Mouse (Mus musculus) thymus, adult 2 months (tissue): ENCODE measurements around the gene Prr15l. TPM values are rescaled to one million over a fixed set of nuclear protein-coding genes. Genes with fewer than 3 reads are reported as not detected.
A peak's percentile ranks its signal among the peaks of the same experiment; 100 is the strongest.

Experiments
- DNase-seq: peaks from one replicate; pipeline ENCODE4 v3.0.0; 2021
- H3K27ac ChIP-seq: fragments of 200-500 bp; 2 replicates; pipeline ENCODE4 v1.5.1; 2012; ENCODE audit warnings: low read length, control low read depth; ENCODE audit not compliant: control insufficient read depth, insufficient read depth
- H3K27me3 ChIP-seq: fragments of 200-500 bp; 2 replicates; pipeline ENCODE4 v1.6.1; 2012; ENCODE audit warnings: mild to moderate bottlenecking, low read length, moderate library complexity, mixed read lengths; ENCODE audit not compliant: control insufficient read depth, insufficient read depth
- H3K36me3 ChIP-seq: fragments of 200-500 bp; 2 replicates; pipeline ENCODE4 v1.6.1; 2012; ENCODE audit warnings: mild to moderate bottlenecking, low read length, moderate library complexity; ENCODE audit not compliant: control insufficient read depth, insufficient read depth
- H3K4me1 ChIP-seq: fragments of 200-500 bp; replicated peaks from 2 replicates; pipeline ENCODE4 v1.6.1; 2012; ENCODE audit warnings: low read length; ENCODE audit not compliant: control insufficient read depth, insufficient read depth
- H3K4me3 ChIP-seq: fragments of 200-500 bp; 2 replicates; pipeline ENCODE4 v1.5.1; 2012; ENCODE audit warnings: mild to moderate bottlenecking, low read length, control low read depth, moderate library complexity; ENCODE audit not compliant: control insufficient read depth, insufficient read depth
- CTCF ChIP-seq: fragments of 200-500 bp; IDR thresholded peaks from 2 replicates; pipeline ENCODE4 v1.5.1; 2012; ENCODE audit warnings: mild to moderate bottlenecking, control low read depth, low read length, moderate library complexity, borderline replicate concordance; ENCODE audit not compliant: control insufficient read depth, poor library complexity, insufficient read depth; ENCODE audit errors: extremely low read depth
- POLR2A ChIP-seq: fragments of 200-500 bp; IDR thresholded peaks from 2 replicates; pipeline ENCODE4 v1.6.1; 2012; ENCODE audit warnings: mild to moderate bottlenecking, low read length, control low read depth, moderate library complexity; ENCODE audit not compliant: control insufficient read depth, poor library complexity, insufficient read depth; ENCODE audit errors: extremely low read depth
- WGBS: fragments of 180-500 bp; shearing (Covaris S2); methylation state at CpG from one replicate; pipeline ENCODE4 v1.1.7; 2018; 5-methylcytosine and 5-hydroxymethylcytosine counted together
- polyA plus RNA-seq: library from polyadenylated mRNA; depleted of rRNA; stranded (reverse); fragments of >200 nt; gene quantifications from 2 replicates; pipeline ENCODE4 v1.2.3, GENCODE M21; 2012

The Prr15l gene
- polyA plus RNA-seq, 1 experiment = 1.3 TPM

DNA sequence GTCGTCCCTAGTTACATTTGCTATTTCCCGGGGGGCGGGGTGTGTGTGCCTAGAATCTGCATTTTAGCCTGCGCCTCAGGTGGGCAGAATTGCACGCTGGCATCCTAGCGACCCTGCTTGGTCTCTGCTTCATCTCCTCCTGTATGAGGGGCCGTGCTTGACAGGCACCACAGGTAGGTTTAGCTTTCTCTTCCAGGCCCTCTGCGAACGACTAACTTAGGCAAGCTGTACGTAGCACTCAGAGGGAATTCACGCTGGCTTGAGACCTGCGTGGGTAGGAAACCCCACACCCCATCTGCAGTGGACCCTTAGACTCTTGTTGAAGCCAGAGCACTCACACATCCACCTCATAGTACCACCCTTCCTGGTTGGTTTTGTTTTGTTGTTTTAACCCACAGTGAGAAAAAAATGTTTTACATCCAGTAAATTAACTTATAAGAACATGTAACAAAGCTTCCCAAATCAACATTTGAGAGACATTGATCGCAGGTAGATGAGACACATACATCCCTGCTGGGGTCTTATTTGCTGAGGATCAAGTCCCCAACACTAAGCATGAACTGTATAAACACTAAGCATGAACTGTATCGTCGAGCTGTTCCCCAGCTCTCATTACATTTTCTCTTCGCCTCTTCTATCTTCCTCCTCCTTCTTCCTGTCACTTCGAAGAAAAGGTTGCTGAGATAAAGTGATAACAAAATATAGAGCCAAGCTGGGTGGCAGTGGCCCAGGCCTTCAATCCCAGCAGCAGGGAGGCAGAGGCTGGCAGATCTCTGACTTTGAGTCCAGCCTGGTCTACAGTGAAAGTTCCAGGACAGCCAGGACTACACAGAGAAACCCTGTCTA lies 50.7 kb downstream of the Prr15l start:
- Histone ChIP-seq H3K27me3 (no peaks in the 10 kb centered on the region), H3K4me3 (peak overlapping the region; percentile 64), H3K27ac (peak overlapping the region; percentile 81), H3K4me1 (peaks cover 19% of the 10 kb centered on the region), H3K36me3 (no peaks in the 10 kb centered on the region)
- WGBS = 14% methylated on average over 17 of the region's 17 CpGs
- TF ChIP-seq POLR2A (no peak), CTCF (0 out of 2 replicates have a peak, but pooled peaks have one; percentile 16)
- no peak for DNase-seq

DNA sequence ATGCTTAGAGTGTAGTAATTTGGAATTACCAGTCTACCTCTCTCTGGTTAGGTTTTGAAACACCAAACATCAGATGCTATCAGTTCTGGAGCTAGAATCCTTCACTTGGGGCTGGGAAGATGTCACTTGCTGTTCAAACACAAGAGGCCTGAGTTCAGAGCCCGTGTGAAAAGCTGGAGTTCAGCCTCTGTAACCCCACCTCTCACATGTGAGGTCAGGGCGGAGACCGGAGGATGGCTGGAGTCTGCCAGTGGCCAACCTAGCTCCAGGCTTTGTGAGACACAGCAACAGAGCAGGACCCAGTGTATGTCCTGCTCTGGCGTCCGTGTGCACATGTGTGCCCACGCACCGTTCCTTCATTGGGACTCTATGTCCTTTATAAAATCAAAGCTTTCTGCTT lies 51.4 kb downstream of the Prr15l start:
- Histone ChIP-seq H3K27ac (no peak overlapping the region), H3K27me3 (no peaks in the 10 kb centered on the region), H3K36me3 (no peaks in the 10 kb centered on the region), H3K4me1 (peaks cover 19% of the 10 kb centered on the region), H3K4me3 (no peak overlapping the region)
- no peak for DNase-seq
- 92% methylated on average over 7 of the region's 7 CpGs for WGBS
- no peak for TF ChIP-seq CTCF
- no peak for TF ChIP-seq POLR2A

DNA sequence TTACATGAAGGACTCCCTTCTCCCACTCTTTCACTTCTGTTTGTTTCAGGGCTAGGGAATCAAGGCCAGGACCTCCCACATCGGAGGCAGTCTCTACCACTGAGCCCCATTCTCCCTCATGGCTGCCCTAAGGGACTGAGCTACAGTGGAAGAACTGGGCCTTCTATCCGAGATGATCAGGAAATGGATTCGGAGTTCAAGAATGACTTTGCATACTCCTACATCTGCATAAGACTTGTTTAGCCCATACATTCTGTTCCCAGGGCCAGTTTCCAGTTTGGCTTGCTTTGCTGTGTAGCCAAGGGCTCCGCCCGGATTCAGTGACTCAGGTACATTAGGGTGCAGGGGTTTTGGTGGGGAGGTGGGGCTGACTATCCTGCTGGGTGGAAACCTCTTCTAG lies 52.1 kb downstream of the Prr15l start:
- no peak overlapping the region for H3K4me3 ChIP-seq
- TF ChIP-seq CTCF (no peak), POLR2A (no peak)
- H3K36me3 ChIP-seq = no peaks in the 10 kb centered on the region
- DNase-seq = no peak
- WGBS = 95% methylated on average over 5 of the region's 5 CpGs
- H3K27me3 ChIP-seq = no peaks in the 10 kb centered on the region
- peaks cover 23% of the 10 kb centered on the region for H3K4me1 ChIP-seq
- no peak overlapping the region for H3K27ac ChIP-seq

DNA sequence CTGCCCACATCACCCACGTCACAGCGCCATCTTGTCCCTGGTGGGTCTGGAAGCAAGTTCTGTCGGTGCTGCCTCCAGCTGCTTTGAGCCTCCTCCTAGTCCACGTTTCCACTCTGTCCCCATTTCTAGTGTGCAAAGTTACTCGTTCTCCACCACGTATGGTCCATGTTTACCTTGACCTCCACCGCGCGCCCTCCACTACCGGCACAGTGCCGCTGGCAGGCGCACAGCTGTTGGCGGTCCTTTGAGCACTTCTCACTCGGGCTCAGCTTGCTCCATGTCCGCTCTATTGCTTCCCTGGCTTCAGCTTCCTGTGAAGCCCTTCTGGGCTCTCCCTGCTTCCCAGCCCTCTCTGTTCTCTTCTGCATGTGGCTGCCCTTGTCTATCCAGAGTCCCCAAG lies 53.6 kb downstream of the Prr15l start:
- WGBS = 89% methylated on average over 15 of the region's 15 CpGs
- peaks cover 31% of the 10 kb centered on the region for H3K4me1 ChIP-seq
- TF ChIP-seq POLR2A (no peak), CTCF (no peak)
- no peaks in the 10 kb centered on the region for H3K27me3 ChIP-seq
- H3K4me3 ChIP-seq = no peak overlapping the region
- no peak overlapping the region for H3K27ac ChIP-seq
- no peak for DNase-seq
- H3K36me3 ChIP-seq = no peaks in the 10 kb centered on the region

DNA sequence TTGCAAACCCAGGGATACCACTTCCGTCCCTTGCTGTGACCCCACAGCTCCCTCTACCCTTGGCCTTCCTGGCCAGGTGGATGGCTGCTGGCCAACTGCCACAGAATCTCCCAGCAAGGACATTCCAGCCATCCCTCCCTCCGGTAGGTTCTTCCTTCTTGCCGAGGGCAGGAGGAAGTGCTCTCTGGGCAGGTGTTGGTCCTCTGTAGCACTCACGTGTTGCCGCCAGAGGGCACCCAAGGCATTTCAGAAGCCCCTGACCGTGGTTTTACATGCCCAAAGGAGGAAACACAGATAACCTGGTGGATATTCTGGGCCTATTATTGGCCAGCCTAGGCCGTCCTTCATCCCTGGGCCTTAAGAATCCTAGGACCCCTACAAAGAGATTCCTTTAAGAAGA lies 54.5 kb downstream of the Prr15l start:
- no peaks in the 10 kb centered on the region for H3K36me3 ChIP-seq
- H3K4me3 ChIP-seq = no peak overlapping the region
- peaks cover 40% of the 10 kb centered on the region for H3K4me1 ChIP-seq
- peak; percentile 87 for DNase-seq
- no peaks in the 10 kb centered on the region for H3K27me3 ChIP-seq
- H3K27ac ChIP-seq = no peak overlapping the region
- TF ChIP-seq CTCF = peak; percentile 81
- no peak for TF ChIP-seq POLR2A
- 4% methylated on average over 7 of the region's 7 CpGs for WGBS

DNA sequence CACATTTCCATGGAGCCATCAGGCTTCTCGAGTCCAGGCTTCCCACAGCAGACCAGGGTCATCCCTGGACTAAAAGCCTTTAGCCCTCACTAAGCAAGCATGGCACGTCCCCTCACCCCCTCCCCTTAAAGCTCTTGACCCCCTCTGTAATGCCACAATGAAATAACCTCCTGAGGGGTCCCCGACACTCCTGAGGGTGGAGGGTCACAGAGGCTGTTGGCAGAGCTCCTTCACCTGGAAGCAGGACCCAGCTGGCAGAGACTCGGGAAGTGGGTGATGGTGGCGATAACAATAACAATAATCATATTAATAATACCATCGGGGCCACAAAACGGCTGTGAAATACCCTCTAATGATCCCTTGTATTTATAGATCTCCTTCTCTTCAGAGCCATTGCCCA lies 55.0 kb downstream of the Prr15l start, which contains the start of gene Sp2:
Gene Sp2, minus strand, starts transcription at position 101 of the 400 bp plus-strand sequence.
- no peak for DNase-seq
- TF ChIP-seq CTCF (no peak), POLR2A (no peak)
- WGBS = 86% methylated on average over 7 of the region's 7 CpGs
- Histone ChIP-seq H3K36me3 (no peaks in the 10 kb centered on the region), H3K4me1 (peaks cover 43% of the 10 kb centered on the region), H3K4me3 (no peak within 1 kb of the TSS), H3K27ac (no peak within 1 kb of the TSS), H3K27me3 (no peaks in the 10 kb centered on the region)
